ENCODE assay signal across 8 mouse cellular contexts in genomic region chr3:90389511-90390490, GRCm38 (mm10). TPM values are rescaled to one million over a fixed set of nuclear protein-coding genes. Genes with fewer than 3 reads are reported as not detected.
DNase-seq lines count a peak whose midpoint lies in the region; TF ChIP-seq lines count a peak whose summit lies in the region.

Slc27a3 (minus strand) TSS chr3:90389938.

- intact Hi-C loops in heart, postnatal 14 days (cut with DNase I), result no loop called here

- no peak for TF ChIP-seq CTCF in small intestine, adult 2 months (IDR thresholded peaks at IDR 0.05; ENCODE audit: extremely low read depth, insufficient read length, insufficient replicate concordance, low read depth, low read length)

- H3K4me3 ChIP-seq in forebrain, embryonic 10.5 days, result peak within 1 kb of the TSS; percentile 75
- H3K4me3 ChIP-seq in small intestine, adult 2 months (ENCODE audit: low read depth, low read length), result peak within 1 kb of the TSS; percentile 66

- WGBS in forebrain, embryonic 10.5 days, result 1% methylated on average over 47 of the region's 55 CpGs
- WGBS in small intestine, adult 2 months, result 4% methylated on average over 55 of the region's 55 CpGs

- peak within 1 kb of the TSS; percentile 93 for H3K27ac ChIP-seq in forebrain, embryonic 10.5 days
- H3K27ac ChIP-seq in small intestine, adult 2 months (ENCODE audit: insufficient read depth, low read depth, low read length), result no peak within 1 kb of the TSS

- peak; percentile 85 for DNase-seq in MN1 (ENCODE audit: low spot score)
- peak; percentile 81 for DNase-seq in adrenal gland, postnatal 25 days
- DNase-seq in forebrain, embryonic 10.5 days (ENCODE audit: extremely low spot score, low spot score), result peak; percentile 66
- peak; percentile 59 to 62 for DNase-seq in heart, postnatal 14 days
- DNase-seq in layer of hippocampus, postnatal 10 days (ENCODE audit: low spot score in 2 of 2), result peak; percentile 60 to 69
- peak; percentile 55 for DNase-seq in lung, postnatal 25 days (ENCODE audit: low spot score)
- DNase-seq in natural killer cell, adult 2 months (ENCODE audit: low spot score in 2 of 2), result no peak

- H3K36me3 ChIP-seq in forebrain, embryonic 10.5 days (replicated peaks), result peaks cover 75% of the 10 kb centered on the region
- peaks cover 35% of the 10 kb centered on the region for H3K36me3 ChIP-seq in small intestine, adult 2 months (ENCODE audit: control insufficient read depth, insufficient read depth, low read length)

- H3K9me3 ChIP-seq in forebrain, embryonic 10.5 days, result no peaks in the 10 kb centered on the region

- peaks cover 28% of the 10 kb centered on the region for H3K27me3 ChIP-seq in forebrain, embryonic 10.5 days (ENCODE audit: poor library complexity, severe bottlenecking)
- no peaks in the 10 kb centered on the region for H3K27me3 ChIP-seq in small intestine, adult 2 months (ENCODE audit: control insufficient read depth, insufficient read depth, low read length)

- TF ChIP-seq POLR2A in small intestine, adult 2 months (IDR thresholded peaks at IDR 0.05; ENCODE audit: low read depth, low read length), result no peak

- peaks cover 60% of the 10 kb centered on the region for H3K4me1 ChIP-seq in forebrain, embryonic 10.5 days
- H3K4me1 ChIP-seq in small intestine, adult 2 months (ENCODE audit: control insufficient read depth, insufficient read depth, insufficient read length, low read length), result peaks cover 11% of the 10 kb centered on the region

RNA-seq across cellular contexts. Expression of gene Slc27a3, which starts in this region (rescaled TPM):
- 130 and 146 TPM in 2 replicates for total RNA-seq in adrenal gland, postnatal 25 days (2021)
- polyA plus RNA-seq in forebrain, embryonic 10.5 days (2016; fragmentation: Nextera tagmentation; extraction: Ambion mirVana), result 18.8 and 20.9 TPM in 2 replicates
- total RNA-seq in heart, postnatal 14 days (2021), result 1 to 10 TPM; 1.9 to 2.6 TPM
- 10 to 100 TPM; 18.6 to 21.5 TPM for total RNA-seq in layer of hippocampus, postnatal 10 days (2021)
- 3.7 and 5.9 TPM in 2 replicates for polyA plus RNA-seq in small intestine, adult 2 months (2012; rRNA removed)

Comparison
In these comparisons a context has a peak if more than half of its experiments do, and no peak if none do; other contexts are left out.
1. RNA of gene Slc27a3 (total RNA-seq): 130 to 146 TPM in adrenal gland, postnatal 25 days and 18.6 to 21.5 TPM in layer of hippocampus, postnatal 10 days; 1.9 to 2.6 TPM in heart, postnatal 14 days; every median in the first group is over 4 times any median in the second.
2. DNase-seq: peak in MN1 (single experiment), adrenal gland, postnatal 25 days (single experiment), forebrain, embryonic 10.5 days (single experiment), heart, postnatal 14 days (2 of 2), layer of hippocampus, postnatal 10 days (2 of 2) and lung, postnatal 25 days (single experiment); none in natural killer cell, adult 2 months (0 of 2).